Mouse (Mus musculus): ENCODE measurements around the gene Rab35.

The Rab35 gene

DNA sequence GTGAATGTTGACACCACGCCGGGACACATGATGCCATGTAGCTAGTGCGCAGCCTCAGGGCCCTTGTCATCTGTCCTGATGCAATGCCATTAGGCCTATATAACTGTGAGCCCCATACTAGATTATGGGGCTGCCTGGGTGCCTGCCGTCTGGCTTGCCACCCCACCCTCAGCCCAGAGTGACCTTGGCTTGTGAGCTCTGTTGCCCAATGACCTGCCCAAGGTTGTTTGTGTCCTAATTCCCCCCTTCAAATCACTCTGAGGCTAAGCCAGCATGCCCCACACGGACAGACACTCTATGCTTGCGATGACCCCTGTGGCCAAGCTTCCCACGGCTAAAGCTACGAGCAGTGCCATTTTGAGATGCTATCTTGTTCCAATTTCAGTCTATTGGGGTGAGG, 18.0 kb downstream of the Rab35 start:
- DNase-seq (ENCODE audit: low spot score in 2 of 2): no peak

DNA sequence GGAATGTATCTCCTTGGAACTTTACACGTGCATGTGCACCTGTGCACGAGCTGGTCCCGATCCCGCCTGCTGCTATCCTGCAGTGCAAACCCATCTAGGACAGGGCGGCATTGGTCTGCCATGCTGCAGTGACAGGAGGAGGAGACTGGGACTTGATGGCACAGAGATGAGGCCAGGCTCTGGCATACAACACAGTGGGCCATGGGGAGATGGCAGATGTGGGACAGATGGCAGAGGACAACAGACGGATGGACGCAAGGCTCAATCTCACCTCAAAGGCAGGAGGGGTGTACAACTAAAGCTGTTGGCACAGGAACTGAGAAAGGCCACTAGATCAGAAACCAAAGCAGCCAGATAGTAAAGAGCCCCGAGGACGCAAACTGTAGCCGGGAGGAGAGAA, 19.2 kb downstream of the Rab35 start:
- no peak for DNase-seq (ENCODE audit: low spot score in 2 of 2)

DNA sequence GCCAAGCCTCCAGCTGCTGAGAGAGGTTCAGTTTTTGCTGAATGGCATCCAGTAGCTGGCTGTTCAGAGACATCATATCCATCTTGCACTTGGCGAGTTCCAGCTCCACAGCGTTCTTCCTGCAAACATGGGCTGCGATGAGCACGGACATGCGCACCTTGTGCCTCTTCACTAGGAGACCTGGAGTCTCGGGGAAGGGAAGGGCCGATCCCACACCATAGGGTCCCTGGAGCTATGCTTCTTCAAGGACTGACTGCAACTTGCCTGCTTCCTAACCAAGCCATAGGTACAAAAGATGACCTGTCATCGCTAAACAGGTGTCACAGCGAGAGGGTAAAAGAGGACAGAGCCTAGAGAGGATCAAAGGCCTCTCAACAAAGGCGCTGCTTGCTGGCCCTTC, 20.1 kb downstream of the Rab35 start:
- DNase-seq (ENCODE audit: low spot score in 2 of 2): no peak

DNA sequence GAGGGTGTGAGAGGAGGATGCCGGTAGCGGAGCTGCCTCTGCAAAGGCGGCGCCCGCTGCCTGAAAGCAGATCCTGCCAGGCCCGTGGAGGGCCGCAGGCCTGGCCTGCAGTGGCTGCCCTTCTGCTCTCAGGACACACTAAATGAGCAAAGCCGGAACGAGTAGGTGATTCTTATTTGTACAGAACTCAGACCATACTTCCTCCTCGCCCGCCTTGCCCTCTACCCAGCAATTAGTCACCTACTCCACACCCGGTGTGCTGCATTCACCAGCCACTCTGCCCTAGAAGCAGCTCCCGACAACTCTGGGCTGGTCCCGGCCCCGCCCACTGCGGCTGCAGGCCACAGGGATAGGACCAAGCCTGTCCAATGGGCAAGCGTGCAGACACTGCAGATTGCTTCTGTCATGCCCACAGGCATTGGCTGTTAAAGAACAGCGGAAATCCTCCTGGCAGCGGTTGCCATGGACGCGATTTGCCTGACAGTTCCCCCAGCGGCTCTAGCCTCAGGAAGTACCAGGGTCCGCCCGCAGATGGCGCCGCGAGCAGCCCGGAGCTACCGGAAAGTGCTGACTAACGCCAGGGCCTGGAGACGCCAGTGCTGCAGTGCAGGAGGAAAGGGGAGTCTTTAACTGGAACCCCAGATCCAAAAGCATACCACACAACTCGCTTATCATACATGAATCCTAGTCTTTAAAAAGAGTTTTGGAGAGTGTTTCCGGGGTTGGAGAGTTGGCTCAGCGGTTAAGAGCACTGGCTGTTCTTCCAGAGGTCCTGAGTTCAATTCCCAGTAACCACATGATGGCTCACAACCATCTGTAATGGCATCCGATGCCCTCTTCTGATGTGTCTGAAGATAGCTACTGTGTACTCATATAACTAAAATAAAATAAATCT, 21.2 kb downstream of the Rab35 start:
- peak; percentile 100 for DNase-seq (ENCODE audit: low spot score in 2 of 2)

DNA sequence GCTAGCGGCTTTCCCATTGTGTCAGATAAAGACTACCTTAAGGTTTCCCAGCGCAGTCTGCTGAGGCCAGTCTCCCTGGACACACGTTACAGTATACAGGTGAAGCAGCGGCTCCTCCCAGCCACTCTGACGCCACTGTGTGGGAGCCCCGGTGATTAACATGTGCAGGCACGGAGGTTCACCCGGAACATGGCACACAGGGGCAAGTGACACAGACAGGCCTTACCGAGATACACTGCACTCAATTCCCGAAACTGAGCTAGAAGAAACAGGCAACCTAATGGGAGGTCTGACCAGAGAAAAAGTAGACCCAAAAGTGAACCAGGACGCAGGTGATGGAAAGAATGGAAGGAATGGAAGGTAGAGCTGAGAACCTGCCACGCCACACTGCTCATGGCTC, 22.1 kb downstream of the Rab35 start:
- no peak for DNase-seq (ENCODE audit: low spot score in 2 of 2)

DNA sequence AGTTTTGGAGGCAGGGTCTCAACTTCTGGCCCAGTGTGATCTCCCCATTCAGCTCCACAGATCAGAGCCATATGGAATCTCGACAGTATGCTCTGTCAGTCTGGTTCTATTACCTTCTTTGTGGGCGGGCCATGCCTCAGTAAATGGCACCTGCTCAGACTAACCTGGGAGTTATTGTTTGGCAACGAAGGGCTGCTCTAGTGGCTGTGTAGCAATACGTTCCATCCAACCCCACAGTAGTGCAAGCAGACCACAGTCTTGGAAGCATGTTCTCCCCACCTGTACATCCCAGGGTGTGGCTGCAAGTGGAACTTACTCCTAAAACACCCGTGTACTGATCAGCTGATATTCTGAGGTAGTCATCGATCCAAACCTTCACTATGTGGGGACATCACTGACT, 25.0 kb downstream of the Rab35 start:
- DNase-seq (ENCODE audit: low spot score in 2 of 2): no peak

DNA sequence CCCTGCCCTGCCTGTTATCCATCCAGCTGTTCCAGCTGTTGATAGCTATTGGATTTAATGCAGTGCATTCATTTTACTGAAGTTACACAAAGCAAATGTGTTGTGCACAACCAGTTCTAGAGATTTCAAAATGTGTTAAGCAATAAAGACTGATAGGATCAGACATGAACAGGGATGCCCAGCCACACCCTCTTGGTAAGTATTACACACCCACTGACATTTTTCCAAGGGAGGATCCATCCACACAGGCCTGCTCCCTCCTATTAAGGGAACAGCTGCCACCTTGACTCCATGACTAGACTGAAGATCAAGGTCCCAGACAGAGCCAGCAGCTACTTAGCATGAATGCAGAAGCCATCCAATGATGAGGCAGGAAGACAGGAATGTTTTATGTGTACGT, 25.5 kb downstream of the Rab35 start:
- DNase-seq (ENCODE audit: low spot score in 2 of 2): no peak

DNA sequence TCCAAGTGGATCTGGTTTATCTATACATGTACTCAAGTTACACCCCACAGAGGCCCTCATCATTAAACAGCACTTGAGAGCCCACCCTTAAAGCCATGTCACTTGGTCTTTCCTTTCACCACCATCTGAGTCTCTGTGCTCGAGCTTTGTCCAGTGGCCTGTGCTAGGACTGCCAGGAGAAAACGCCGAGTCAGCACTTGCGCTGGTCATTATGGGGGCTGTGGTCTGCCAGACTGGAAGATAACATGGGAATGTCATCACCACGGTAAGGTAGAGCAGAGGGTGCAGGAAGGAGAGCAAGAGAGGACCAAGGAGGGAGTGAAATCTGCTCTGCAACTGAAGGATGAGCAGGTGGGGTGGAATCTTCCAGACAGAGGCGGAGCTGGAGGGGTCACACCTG, 26.6 kb downstream of the Rab35 start:
- no peak for DNase-seq (ENCODE audit: low spot score in 2 of 2)

DNA sequence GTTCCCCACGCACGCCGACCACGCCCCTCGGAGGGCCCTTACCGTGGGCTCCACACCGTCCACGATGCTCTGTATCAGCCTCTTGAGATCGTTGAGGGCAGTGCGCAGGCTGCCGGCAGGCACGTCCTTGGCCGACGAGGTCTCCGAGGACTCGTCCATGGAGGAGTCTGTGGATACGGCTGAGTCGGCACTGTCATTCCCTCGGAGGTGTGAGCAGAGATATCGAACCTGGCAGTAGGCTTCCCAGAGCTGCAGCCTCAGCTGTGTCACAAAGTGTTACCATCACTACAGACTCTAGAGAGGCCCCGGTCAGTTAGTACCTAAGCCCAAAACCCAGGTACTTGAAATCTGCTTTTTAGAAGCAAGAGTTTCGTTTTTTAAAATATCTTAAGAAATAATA, 30.9 kb downstream of the Rab35 start:
- no peak for DNase-seq (ENCODE audit: low spot score in 2 of 2)

DNA sequence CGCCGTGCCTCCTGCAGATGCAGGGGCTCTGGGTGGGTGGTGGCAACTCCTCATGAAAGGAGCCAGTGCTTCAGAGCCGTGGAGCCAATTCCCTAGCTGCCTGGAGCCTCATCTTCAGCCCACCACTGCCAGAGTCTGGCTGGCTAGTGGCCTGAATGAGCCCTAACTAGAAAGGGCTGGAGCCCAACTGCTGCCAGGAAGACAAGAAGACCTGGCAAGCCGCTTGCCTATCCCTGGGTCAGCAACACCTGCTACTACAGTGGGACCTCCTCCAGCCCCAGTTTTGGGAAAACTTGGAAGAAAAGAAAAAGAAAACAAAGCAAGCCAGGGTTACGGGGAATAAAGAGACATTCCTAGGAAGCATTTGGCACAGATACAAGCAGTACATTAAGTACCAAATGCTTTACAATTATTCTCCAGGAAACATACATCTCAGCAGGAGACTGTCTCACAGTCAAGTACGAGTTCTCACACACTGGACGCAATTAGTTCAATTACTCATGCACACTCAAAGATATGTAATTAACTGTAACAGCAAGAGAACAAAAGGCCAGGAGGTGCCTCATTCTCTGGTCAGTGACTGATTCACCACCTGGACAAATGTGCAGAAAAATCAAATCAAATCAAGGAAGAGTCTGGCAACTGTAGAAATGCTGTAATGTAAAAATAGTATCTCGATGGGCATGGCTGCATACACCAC, 34.8 kb downstream of the Rab35 start:
- no peak for DNase-seq (ENCODE audit: low spot score in 2 of 2)

DNA sequence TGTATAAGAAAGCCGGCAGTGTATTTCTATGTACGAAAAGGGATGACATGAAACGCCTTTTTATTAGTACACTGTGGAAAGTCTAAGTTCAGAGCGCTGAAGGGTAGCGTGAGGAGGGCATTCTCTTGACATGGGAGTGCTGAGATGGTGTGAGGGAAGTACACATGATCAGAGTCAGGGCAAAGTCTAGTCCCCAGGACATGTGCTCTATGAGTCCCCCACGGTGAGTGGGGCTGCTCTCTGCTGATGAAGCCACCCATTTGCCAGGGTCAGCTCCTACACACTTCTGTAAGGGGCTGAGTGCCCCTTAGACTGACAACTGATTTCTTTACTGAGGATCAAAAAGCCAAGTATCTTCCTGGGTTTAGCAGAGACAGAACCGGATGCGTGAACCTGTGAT, 35.5 kb downstream of the Rab35 start:
- DNase-seq (ENCODE audit: low spot score in 2 of 2): no peak

DNA sequence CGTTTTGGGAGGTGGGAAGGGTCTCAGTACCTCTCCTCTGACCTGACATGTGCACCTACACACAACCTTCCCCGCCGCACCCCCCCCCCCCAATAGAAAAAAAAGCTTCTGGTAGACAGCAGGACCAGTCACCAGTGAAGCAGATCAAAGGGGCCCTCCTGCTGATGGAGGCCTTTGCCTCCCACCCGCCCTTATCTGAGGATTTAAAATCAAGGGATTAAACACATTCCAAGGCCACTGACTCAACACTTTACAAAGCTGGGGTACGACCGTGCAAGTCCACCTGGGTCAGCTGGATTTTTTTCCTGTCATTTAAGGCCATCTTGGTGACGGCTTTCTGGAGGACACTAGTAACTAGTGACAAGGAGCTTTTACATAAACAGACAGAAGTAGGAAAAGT, 36.2 kb downstream of the Rab35 start:
- no peak for DNase-seq (ENCODE audit: low spot score in 2 of 2)

DNA sequence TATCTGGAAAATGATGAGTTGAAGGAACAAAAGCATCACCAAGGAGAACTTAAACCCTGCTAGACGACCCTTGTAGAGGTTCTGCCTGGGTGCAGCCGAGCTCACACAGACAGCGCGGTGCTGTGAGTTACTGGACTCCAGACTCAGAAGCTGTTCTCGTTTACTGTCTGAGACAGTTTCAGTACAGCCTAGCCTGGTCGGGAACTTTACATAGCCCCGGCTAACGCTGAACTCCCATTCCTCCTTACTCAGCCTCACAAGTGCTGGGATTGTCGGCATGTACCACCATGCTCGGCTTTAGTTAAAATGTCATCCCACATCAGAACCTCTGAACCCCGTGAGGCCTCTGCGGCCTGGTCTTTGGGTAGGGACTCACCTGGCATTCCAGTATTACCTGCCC, 37.3 kb downstream of the Rab35 start:
- no peak for DNase-seq (ENCODE audit: low spot score in 2 of 2)

DNA sequence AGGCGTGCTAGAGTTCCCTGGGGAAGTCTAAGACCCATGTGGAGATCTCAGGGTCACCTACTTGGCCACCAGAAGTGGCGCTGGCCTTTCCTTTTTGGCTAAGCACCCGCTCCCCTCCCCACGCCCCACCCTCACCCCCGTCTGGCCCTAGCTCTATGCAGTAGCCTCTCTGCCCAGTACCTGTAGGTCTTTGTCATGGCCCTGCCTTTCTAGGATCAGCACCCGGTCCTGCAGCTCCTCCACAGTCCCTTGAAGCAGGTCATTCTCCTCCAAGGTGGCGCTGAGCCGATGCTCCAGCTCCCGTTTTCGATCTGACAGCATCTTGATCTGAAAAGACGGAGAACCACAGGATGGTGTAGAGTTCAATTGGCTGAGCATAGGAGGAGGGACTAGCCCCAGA, 38.3 kb downstream of the Rab35 start:
- no peak for DNase-seq (ENCODE audit: low spot score in 2 of 2)

DNA sequence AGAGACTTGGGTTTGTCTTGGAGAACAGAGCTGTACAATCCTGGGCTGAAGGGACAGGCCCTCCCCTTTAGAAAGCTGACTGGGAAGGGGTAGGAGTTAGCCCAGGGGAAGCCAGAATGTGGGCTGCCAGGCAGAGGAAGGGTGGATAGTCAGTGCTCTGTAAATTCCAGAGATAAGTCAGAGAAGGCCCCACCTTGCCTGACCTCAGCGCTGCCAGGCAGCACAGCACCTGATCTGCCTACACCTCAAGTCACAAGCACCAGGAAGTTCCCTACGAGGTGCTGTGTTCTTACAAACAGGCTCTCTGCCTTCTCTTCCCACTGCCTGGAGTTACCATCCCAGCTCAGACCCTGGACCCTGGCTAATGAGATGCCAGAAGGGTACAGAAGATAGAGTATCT, 38.7 kb downstream of the Rab35 start:
- DNase-seq (ENCODE audit: low spot score in 2 of 2): no peak

DNA sequence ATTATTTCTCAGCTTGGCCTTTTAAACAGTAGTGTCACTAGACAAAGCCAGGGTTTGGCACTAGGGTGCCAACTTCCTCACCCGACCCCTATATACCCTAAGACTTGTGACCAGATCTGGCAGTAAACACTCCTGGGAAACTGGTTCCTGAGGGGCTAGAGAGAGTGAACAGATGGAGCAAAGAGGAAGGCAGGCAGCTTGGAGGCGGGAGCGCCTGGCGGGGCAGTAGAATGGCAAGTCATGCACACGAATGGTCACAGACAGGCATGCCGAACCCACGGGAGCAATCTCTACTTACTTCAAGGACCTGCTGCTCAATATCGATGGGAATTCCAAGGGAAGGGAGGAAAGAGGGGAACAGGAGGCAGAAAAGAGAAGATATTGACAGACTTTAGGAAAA, 40.1 kb downstream of the Rab35 start:
- DNase-seq (ENCODE audit: low spot score in 2 of 2): no peak

DNA sequence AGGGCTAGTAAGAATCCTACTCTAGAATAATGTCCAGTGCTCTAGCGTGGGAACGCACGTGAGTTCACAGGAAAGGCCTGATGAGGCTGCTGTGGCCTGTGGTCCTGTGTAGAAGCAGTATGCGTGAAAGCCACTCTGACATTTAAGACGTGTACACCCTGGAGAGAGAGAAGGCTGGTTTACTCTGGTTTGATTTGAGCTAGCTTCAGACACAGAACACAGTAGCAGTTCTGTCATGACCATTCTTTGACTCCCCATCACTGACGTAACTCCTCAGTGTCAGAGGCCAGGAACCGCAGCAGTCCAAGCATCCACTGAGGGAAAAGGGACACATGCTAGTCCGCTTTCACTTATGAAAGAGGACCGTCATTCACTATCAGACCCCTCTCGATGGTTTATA, 53.4 kb downstream of the Rab35 start:
- DNase-seq (ENCODE audit: low spot score in 2 of 2): no peak

DNA sequence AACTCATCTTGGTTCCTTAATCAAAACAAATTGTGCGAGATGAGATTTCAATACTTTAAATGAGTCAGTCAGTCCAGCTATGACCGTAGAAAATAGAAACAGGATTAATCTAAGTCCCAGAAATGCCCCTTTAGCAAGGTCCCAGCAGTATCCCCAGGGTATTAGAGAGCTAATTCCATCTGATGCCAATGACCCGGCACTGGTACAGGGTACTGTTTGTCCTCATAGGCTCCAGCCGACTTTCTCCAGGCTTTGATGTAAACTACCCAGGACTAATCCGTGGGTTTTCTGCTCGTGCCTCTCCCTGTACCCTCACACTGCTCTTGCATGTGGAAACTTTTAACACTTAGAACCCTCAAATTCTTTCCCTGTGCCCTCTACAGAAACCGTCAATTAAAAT, 55.0 kb downstream of the Rab35 start:
- no peak for DNase-seq (ENCODE audit: low spot score in 2 of 2)

DNA sequence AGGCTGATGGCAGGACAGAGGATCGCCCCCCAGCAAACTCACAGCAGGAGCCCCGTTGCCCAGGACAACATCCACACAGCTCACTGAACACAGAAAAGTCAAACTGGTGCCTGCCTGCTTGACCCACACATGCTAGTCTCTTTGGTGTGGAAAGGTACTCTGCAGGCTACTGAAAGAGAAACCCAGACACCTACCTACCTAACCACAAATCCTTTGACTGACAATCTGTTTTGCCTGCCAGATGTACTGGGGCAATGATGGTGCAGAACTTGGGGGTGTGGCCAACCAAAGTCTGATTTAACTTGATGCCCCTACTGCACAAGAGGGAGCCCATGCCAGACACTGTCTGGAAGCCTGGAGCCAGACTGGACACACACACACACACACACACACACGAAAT, 61.6 kb downstream of the Rab35 start:
- no peak for DNase-seq (ENCODE audit: low spot score in 2 of 2)

DNA sequence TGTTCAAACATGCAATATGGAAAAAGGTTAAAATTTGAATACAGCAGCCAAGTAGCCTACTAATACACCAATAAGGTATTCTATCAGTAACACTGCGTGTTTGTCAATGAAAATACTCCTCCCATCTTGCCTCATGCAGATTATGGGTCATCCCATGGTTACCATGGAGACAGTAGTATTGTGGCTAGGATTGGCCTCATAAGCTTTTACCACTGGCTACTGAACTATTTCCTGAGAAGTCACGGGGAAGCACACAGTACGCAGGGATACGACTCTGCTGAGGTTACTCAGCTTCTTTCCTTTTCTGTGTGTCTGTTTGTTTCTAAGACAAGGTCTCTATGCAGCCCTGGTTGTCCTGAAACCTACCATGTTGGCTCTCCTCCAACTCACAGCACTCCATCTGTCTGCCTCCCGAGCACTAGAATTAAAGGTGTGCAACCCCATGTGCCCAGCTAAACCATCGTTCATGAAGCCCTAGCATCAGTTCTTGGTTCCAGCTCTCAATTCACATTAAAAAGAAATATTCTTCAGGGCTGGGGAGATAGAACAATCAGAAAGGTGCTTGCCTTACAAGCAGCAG, 63.6 kb downstream of the Rab35 start:
- no peak for DNase-seq (ENCODE audit: low spot score in 2 of 2)

DNA sequence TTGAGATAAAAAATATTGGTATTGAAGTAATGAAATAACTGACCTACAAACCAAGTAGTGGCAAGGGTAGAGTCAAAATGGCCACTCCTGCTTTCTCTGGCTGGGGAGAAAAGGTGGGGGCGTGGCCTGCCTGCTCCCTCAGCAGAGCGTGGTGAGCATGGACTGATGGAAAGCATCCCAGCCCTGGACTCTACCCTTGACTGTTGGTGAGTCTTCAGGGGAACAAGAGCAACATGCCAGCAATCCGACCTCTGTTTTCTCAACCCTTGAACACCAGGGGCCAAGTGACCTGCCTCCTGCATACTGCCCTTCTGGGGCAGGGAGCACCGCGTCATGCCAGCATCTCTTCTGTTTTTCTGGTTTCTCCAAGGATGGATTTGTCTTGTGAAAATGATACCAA, 65.1 kb downstream of the Rab35 start:
- DNase-seq (ENCODE audit: low spot score in 2 of 2): no peak

Data from spleen, postnatal 14 days (tissue).